Mouse (Mus musculus): Measurements from ENCODE around the gene Nab1. TPM values are rescaled to one million over a fixed set of nuclear protein-coding genes. Genes with fewer than 3 reads are reported as not detected.

Nab1 gene
- total RNA-seq, 2 experiments from 2014 or later = 24.8 to 25.7 TPM

DNA sequence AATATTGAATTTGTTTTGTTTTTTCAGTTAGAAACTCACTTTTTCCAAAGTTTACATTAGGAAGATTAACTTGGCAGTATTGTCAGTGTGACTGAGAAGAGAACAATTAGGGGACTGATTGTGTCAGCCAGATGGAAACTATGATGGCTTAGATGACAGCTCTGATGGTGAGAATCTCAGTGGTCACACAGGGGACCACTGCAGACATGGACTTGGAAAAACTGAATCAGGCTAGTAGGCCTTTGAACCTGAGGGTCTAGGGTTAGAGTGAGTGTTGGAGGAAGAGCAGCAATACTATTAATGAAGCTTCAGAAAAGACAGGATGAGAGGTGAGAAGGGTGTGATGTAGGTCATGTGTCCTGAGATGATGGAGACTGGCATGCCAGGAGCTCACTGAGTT lies 78.9 kb downstream of the Nab1 start:
- no peak for DNase-seq
- intact Hi-C loops (cut with DNase I) = no loop called here

DNA sequence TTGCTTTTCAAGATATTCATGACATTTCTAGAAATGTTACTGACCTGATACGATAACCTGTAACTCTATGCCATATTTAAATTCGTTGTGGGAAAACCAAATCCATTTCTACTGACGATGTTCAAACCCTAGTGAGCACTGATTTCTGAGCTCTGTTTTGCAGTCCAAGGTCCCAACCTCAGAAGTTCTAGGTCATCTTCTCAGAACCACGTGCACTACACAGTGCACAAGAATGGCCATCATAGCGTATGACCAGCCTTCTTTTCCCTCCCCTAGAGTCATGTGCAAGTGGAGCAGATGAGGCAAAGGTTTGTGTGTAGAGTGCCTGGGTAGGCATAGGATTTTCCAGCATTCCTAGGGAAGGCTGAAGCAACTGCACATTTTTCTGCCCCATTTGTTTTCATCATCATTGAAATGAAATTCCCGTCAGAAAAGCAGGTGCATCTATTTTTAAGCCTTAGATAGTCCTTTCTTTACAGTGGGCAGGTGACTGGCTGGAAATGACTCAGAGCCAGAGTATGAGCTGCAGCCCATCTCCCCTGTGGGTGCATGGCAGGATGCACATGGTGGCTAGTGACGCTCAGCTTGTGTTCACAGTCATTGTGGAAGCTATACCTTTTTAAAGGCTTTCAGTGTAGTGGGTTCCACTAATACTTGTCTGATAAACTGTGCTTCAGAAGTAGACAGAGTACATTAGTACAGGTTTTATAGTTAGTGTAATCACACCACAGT lies 81.2 kb downstream of the Nab1 start:
- intact Hi-C loops (cut with DNase I) = no loop called here
- DNase-seq = no peak

Other genes starting within 250 kb of the Nab1 start
- gene Nemp2, start 130.0 kb upstream of the Nab1 start, total RNA-seq (2021) = 1 to 10 TPM; 1.6 to 2.1 TPM
- 10 to 100 TPM; 16.2 to 19.3 TPM for gene Mfsd6, start 226.8 kb upstream of the Nab1 start, total RNA-seq (2021)

All from heart, postnatal 14 days (tissue).